Mouse (Mus musculus) layer of hippocampus, postnatal 36 days (tissue): ENCODE results near the gene Eef1g. TPM values are rescaled to one million over a fixed set of nuclear protein-coding genes. Genes with fewer than 3 reads are reported as not detected.

Experiments
- DNase-seq, 2 experiments: peaks; one replicate each; pipeline ENCODE4 v3.0.0; 2022
- total RNA-seq, 2 experiments: library from RNA; stranded (reverse); gene quantifications; 2 replicates each; pipeline ENCODE4 v1.2.3; 2021

Gene Eef1g
- total RNA-seq, 2 experiments from 2014 or later, result 233 to 254 TPM

DNA sequence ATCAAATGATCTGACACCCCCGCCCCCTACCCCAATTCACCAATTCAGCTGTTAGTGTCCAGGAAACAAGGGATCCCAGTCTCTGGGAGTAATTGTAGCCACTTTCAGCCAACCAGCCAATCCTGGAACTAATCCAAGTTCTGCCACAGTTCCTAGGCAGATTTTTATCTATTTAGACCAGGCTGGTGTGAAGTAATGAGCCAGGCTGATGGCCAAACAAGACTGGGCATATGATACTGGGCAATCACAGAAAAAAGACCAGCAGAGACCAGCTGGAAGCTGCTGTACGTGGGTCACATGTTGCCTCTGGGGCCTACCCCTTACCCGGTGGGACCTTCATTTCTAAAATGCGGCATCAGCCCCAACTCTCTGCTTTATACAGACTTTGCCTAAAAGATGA, 59.8 kb downstream of the Eef1g start:
- DNase-seq, result no peak

DNA sequence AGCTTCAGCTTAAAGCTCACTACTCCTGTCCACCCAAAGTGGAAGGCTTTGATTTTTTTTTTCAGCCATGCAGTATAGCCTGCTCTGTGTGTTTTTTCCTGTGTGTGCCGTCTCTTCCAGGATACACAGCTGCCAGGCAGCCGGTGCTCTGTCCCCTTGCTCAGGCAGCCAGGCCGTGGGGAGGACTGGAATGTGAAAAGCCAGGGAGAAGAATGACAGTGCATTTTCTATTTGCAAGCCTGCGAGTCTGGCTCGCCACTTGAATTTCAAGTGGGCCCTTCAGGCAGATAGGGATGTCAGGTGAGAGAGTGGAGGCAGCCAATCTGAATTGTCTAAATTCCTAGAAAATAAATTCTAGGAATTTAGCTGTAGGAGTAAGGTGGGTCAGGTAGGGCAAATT, 61.0 kb downstream of the Eef1g start:
- DNase-seq, result no peak

Other genes with a start within 250 kb of the Eef1g start
- 100 to 1,000 TPM; 146 to 149 TPM for gene Slc3a2, start 243.7 kb upstream of the Eef1g start, total RNA-seq
- gene Wdr74, start 231.2 kb upstream of the Eef1g start, total RNA-seq, result 10 to 100 TPM; 51.0 to 52.3 TPM
- 1 to 10 TPM; 1.3 to 1.4 TPM for gene 1700092M07Rik, start 226.3 kb upstream of the Eef1g start, total RNA-seq
- 10 to 100 TPM; 67.4 to 76.3 TPM for gene Stx5a, start 225.6 kb upstream of the Eef1g start, total RNA-seq
- 100 to 1,000 TPM in 1 of 2 experiments, 10 to 100 TPM in 1; 99.8 to 119 TPM for gene Nxf1, start 210.0 kb upstream of the Eef1g start, total RNA-seq
- gene Tmem223, start 196.0 kb upstream of the Eef1g start, total RNA-seq, result 10 to 100 TPM; 79.7 to 86.2 TPM
- 1 to 10 TPM; 9.4 to 9.9 TPM for gene Tmem179b, start 192.6 kb upstream of the Eef1g start, total RNA-seq
- gene Taf6l, start 180.6 kb upstream of the Eef1g start, total RNA-seq, result 10 to 100 TPM; 12.2 to 13.8 TPM
- 100 to 1,000 TPM; 113 to 115 TPM for gene Polr2g, start 168.5 kb upstream of the Eef1g start, total RNA-seq
- gene Zbtb3, start 164.5 kb upstream of the Eef1g start, total RNA-seq, result 1 to 10 TPM; 6.8 to 7.1 TPM
- 10 to 100 TPM; 36.5 to 37.3 TPM for gene Ttc9c, start 147.7 kb upstream of the Eef1g start, total RNA-seq
- gene Hnrnpul2, start 147.0 kb upstream of the Eef1g start, total RNA-seq, result 100 to 1,000 TPM; 123 to 126 TPM
- gene AC129217.1, start 137.3 kb upstream of the Eef1g start, total RNA-seq, result not detected
- 100 to 1,000 TPM in 1 of 2 experiments, 10 to 100 TPM in 1; 99.0 to 112 TPM for gene Bscl2, start 129.6 kb upstream of the Eef1g start, total RNA-seq
- gene Gng3, start 127.8 kb upstream of the Eef1g start, total RNA-seq, result 100 to 1,000 TPM; 161 to 172 TPM
- under 1 TPM; 0.55 to 0.61 TPM for gene Lrrn4cl, start 116.3 kb upstream of the Eef1g start, total RNA-seq
- 10 to 100 TPM; 85.7 to 98.6 TPM for gene Ubxn1, start 95.5 kb upstream of the Eef1g start, total RNA-seq
- 10 to 100 TPM; 31.5 to 31.7 TPM for gene Uqcc3, start 86.1 kb upstream of the Eef1g start, total RNA-seq
- 1 to 10 TPM; 4.7 to 6.3 TPM for gene Lbhd1, start 83.3 kb upstream of the Eef1g start, total RNA-seq
- gene Gm49403, start 83.1 kb upstream of the Eef1g start, total RNA-seq, result not detected
- 10 to 100 TPM; 20.7 to 23.2 TPM for gene 1810009A15Rik, start 78.2 kb upstream of the Eef1g start, total RNA-seq
- gene Gm49416, start 78.1 kb upstream of the Eef1g start, total RNA-seq, result 1 to 10 TPM in 1 of 2 experiments, under 1 TPM in 1; 0.99 to 2.3 TPM
- gene Ints5, start 74.0 kb upstream of the Eef1g start, total RNA-seq, result 10 to 100 TPM; 25.2 to 26.3 TPM
- gene Ganab, start 69.0 kb upstream of the Eef1g start, total RNA-seq, result 100 to 1,000 TPM; 111 to 118 TPM
- gene B3gat3, start 46.7 kb upstream of the Eef1g start, total RNA-seq, result 100 to 1,000 TPM; 165 to 175 TPM
- gene Rom1, start 37.7 kb upstream of the Eef1g start, total RNA-seq, result 1 to 10 TPM; 4.0 TPM
- 10 to 100 TPM; 10.9 to 11.8 TPM for gene Eml3, start 37.5 kb upstream of the Eef1g start, total RNA-seq
- 10 to 100 TPM; 54.7 to 60.7 TPM for gene Mta2, start 25.2 kb upstream of the Eef1g start, total RNA-seq
- 10 to 100 TPM; 19.6 to 19.7 TPM for gene Tut1, start 13.2 kb upstream of the Eef1g start, total RNA-seq
- 10 to 100 TPM; 14.5 to 24.0 TPM for gene Ahnak, start 22.2 kb downstream of the Eef1g start, total RNA-seq
- not detected for gene Scgb1a1, start 120.9 kb downstream of the Eef1g start, total RNA-seq
- gene Asrgl1, start 168.6 kb downstream of the Eef1g start, total RNA-seq, result 100 to 1,000 TPM; 134 to 156 TPM